Mouse (Mus musculus): ENCODE measurements at regions not wholly inside any gene's neighbourhood (a gene's known extent, or its start where the extent isn't known, plus 50 kb on each side); places are given as distances from the start of the nearest gene placed in this dataset.

- TF ChIP-seq CTCF (IDR thresholded peaks at IDR 0.05; ENCODE audit: extremely low read depth, insufficient read depth, low read length) (peak; percentile 66), POLR2A (IDR thresholded peaks at IDR 0.05; ENCODE audit: extremely low read depth, insufficient read depth, low read length) (no peak)
- Histone ChIP-seq H3K27ac (ENCODE audit: insufficient read depth, low read length) (no peak overlapping the region), H3K4me3 (ENCODE audit: insufficient read depth, low read length) (no peak overlapping the region), H3K4me1 (ENCODE audit: control insufficient read depth, insufficient read depth, low read length) (no peaks in the 10 kb centered on the region)
Observed at GRCm38 (mm10) chr8:53869997-53870596, 207.3 kb upstream of the Vegfc start.

GRCm38 (mm10) chr8:53872033-53872619 lies 205.3 kb upstream of the Vegfc start:
- H3K4me3 ChIP-seq (ENCODE audit: insufficient read depth, low read length) = no peak overlapping the region
- no peak for TF ChIP-seq CTCF (IDR thresholded peaks at IDR 0.05; ENCODE audit: extremely low read depth, insufficient read depth, low read length)
- TF ChIP-seq POLR2A (IDR thresholded peaks at IDR 0.05; ENCODE audit: extremely low read depth, insufficient read depth, low read length) = no peak
- H3K4me1 ChIP-seq (ENCODE audit: control insufficient read depth, insufficient read depth, low read length) = no peaks in the 10 kb centered on the region
- no peak overlapping the region for H3K27ac ChIP-seq (ENCODE audit: insufficient read depth, low read length)

GRCm38 (mm10) chr8:53878846-53879245 lies 198.6 kb upstream of the Vegfc start:
- no peak overlapping the region for H3K4me3 ChIP-seq (ENCODE audit: insufficient read depth, low read length)
- H3K27ac ChIP-seq (ENCODE audit: insufficient read depth, low read length) = no peak overlapping the region
- no peaks in the 10 kb centered on the region for H3K4me1 ChIP-seq (ENCODE audit: control insufficient read depth, insufficient read depth, low read length)
- TF ChIP-seq CTCF (IDR thresholded peaks at IDR 0.05; ENCODE audit: extremely low read depth, insufficient read depth, low read length) (no peak), POLR2A (IDR thresholded peaks at IDR 0.05; ENCODE audit: extremely low read depth, insufficient read depth, low read length) (no peak)

- H3K4me3 ChIP-seq (ENCODE audit: insufficient read depth, low read length) = no peak overlapping the region
- H3K27ac ChIP-seq (ENCODE audit: insufficient read depth, low read length) = no peak overlapping the region
- TF ChIP-seq CTCF (IDR thresholded peaks at IDR 0.05; ENCODE audit: extremely low read depth, insufficient read depth, low read length) = no peak
- TF ChIP-seq POLR2A (IDR thresholded peaks at IDR 0.05; ENCODE audit: extremely low read depth, insufficient read depth, low read length) = no peak
- no peaks in the 10 kb centered on the region for H3K4me1 ChIP-seq (ENCODE audit: control insufficient read depth, insufficient read depth, low read length)
Observed at GRCm38 (mm10) chr8:53881551-53881950, 195.9 kb upstream of the Vegfc start.

- TF ChIP-seq POLR2A (IDR thresholded peaks at IDR 0.05; ENCODE audit: extremely low read depth, insufficient read depth, low read length) (no peak), CTCF (IDR thresholded peaks at IDR 0.05; ENCODE audit: extremely low read depth, insufficient read depth, low read length) (no peak)
- Histone ChIP-seq H3K4me1 (ENCODE audit: control insufficient read depth, insufficient read depth, low read length) (no peaks in the 10 kb centered on the region), H3K27ac (ENCODE audit: insufficient read depth, low read length) (no peak overlapping the region), H3K4me3 (ENCODE audit: insufficient read depth, low read length) (no peak overlapping the region)
Observed at GRCm38 (mm10) chr8:53892205-53892710, 185.1 kb upstream of the Vegfc start.

GRCm38 (mm10) chr8:53892770-53893169 lies 184.6 kb upstream of the Vegfc start:
- H3K27ac ChIP-seq (ENCODE audit: insufficient read depth, low read length) = no peak overlapping the region
- TF ChIP-seq CTCF (IDR thresholded peaks at IDR 0.05; ENCODE audit: extremely low read depth, insufficient read depth, low read length) (no peak), POLR2A (IDR thresholded peaks at IDR 0.05; ENCODE audit: extremely low read depth, insufficient read depth, low read length) (no peak)
- no peak overlapping the region for H3K4me3 ChIP-seq (ENCODE audit: insufficient read depth, low read length)
- no peaks in the 10 kb centered on the region for H3K4me1 ChIP-seq (ENCODE audit: control insufficient read depth, insufficient read depth, low read length)

- Histone ChIP-seq H3K27ac (ENCODE audit: insufficient read depth, low read length) (no peak overlapping the region), H3K4me1 (ENCODE audit: control insufficient read depth, insufficient read depth, low read length) (no peaks in the 10 kb centered on the region), H3K4me3 (ENCODE audit: insufficient read depth, low read length) (no peak overlapping the region)
- TF ChIP-seq CTCF (IDR thresholded peaks at IDR 0.05; ENCODE audit: extremely low read depth, insufficient read depth, low read length) = no peak
Observed at GRCm38 (mm10) chr8:53922343-53922742, 155.1 kb upstream of the Vegfc start.

GRCm38 (mm10) chr8:53930685-53931084 lies 146.7 kb upstream of the Vegfc start:
- H3K4me1 ChIP-seq (ENCODE audit: control insufficient read depth, insufficient read depth, low read length) = no peaks in the 10 kb centered on the region
- TF ChIP-seq CTCF (IDR thresholded peaks at IDR 0.05; ENCODE audit: extremely low read depth, insufficient read depth, low read length) = no peak
- TF ChIP-seq POLR2A (IDR thresholded peaks at IDR 0.05; ENCODE audit: extremely low read depth, insufficient read depth, low read length) = no peak
- H3K27ac ChIP-seq (ENCODE audit: insufficient read depth, low read length) = no peak overlapping the region
- H3K4me3 ChIP-seq (ENCODE audit: insufficient read depth, low read length) = no peak overlapping the region

- TF ChIP-seq POLR2A (IDR thresholded peaks at IDR 0.05; ENCODE audit: extremely low read depth, insufficient read depth, low read length) = no peak
- H3K4me3 ChIP-seq (ENCODE audit: insufficient read depth, low read length) = no peak overlapping the region
- H3K4me1 ChIP-seq (ENCODE audit: control insufficient read depth, insufficient read depth, low read length) = no peaks in the 10 kb centered on the region
- no peak overlapping the region for H3K27ac ChIP-seq (ENCODE audit: insufficient read depth, low read length)
Observed at GRCm38 (mm10) chr8:53938392-53938791, 139.0 kb upstream of the Vegfc start.

GRCm38 (mm10) chr8:53939519-53939918 lies 137.9 kb upstream of the Vegfc start:
- Histone ChIP-seq H3K27ac (ENCODE audit: insufficient read depth, low read length) (no peak overlapping the region), H3K4me3 (ENCODE audit: insufficient read depth, low read length) (no peak overlapping the region), H3K4me1 (ENCODE audit: control insufficient read depth, insufficient read depth, low read length) (no peaks in the 10 kb centered on the region)
- TF ChIP-seq CTCF (IDR thresholded peaks at IDR 0.05; ENCODE audit: extremely low read depth, insufficient read depth, low read length) = no peak
- TF ChIP-seq POLR2A (IDR thresholded peaks at IDR 0.05; ENCODE audit: extremely low read depth, insufficient read depth, low read length) = no peak
